Mouse (Mus musculus) liver, embryonic 14.5 days (tissue): ENCODE data around the gene Ralgapb.
A peak's percentile ranks its signal among the peaks of the same experiment; 100 is the strongest.

Experiments
- CTCF ChIP-seq: IDR thresholded peaks from 2 replicates; pipeline ENCODE4 v1.5.1; 2016; ENCODE audit warnings: antibody characterized with exemption, low read depth, control low read depth
- EP300 ChIP-seq: IDR thresholded peaks from 2 replicates; pipeline ENCODE4 v1.6.1; 2016; ENCODE audit warnings: antibody characterized with exemption, low read depth

DNA sequence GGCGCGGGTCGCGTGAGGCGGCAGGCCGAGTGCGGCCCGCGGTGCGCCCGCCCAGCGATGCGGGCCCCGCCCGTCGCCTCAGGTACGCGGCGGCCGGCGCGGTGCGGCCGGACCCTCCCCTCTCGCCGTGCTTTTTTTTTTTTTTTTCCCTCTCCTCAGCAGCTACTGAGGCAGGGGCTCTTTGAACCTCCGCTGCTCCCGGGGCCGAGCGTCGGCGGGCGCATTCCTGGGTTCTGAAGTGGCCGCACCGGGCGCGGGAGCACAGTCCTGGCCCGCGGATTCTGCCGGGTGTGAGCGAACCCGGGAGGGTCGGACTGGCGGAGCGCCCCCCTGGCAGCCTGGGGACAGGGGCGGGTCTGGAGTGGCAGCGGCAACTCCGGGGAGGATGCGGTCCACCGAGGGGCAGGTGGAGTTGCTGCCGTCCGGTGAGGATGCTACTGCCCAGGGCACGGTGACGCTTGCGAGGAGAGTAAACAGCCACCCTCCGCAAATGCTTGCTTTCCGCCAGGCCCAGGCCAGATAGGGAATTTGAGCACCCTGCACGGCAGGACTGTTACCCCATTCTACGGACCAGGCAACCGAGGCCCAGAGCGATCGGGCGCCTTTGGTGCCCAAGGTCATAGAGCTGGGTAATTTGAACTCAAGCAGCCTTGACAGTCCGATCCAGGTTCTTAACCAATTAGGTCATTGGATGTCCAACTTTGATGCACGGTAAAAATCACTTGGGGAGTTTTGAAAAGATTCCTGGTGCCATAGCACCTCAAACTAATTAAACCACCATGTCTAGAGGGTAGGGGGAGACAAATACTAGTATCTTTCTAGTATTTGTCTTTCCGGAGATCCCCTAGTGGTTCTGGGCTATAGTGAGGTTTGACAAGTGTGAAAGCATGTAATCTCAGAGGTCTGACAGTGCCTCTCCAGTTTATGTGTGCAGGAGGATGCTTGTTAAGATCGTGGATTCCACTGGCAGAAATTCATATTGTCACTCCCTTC, 670 bp downstream of the Ralgapb start:
- TF ChIP-seq EP300 (no peak), CTCF (0 out of 2 replicates have a peak, but pooled peaks have one; percentile 11)
